Comparison of ENCODE assay signal across 10 mouse cellular contexts in the genomic region with DNA sequence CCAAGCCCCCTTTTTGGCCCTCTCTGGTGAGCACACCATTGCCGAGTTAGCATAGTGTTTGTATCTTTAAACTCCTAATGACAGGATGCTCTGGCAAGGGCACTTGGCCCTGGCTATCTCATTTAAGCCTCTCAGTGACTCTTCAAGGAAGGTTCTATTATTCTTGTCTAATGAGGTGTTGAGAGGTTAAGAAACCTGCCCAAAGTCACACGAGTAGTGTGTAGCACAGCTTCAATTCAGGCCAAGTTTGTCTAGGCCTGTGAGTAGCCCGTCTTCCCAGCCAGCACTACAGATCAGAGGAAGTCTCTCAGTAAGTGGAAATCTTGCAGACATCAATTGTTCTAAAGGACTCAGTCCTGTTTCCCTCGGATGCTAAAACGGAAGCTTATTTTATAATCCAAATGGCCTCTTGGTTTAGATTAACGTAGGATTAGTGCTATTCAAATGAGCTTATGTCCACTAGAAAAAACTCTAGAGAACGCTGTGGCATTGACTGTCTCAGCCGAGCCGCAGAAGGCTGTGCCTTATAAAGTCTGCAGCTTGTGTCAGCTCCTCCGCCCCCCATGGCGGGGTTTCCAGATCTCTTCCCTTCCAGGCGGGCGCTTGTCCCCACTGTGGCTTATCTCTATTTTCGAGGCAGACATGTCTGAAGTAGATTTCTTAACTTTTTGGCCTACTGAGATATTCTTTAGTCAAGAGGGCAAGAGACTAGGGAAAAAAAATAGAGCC. TPM values are rescaled to one million over a fixed set of nuclear protein-coding genes. Genes with fewer than 3 reads are reported as not detected.
DNase-seq lines count a peak whose midpoint lies in the region; ATAC-seq and TF ChIP-seq lines count a peak whose summit lies in the region.
"Had no signal": no experiment of that assay in that cellular context is flagged by ENCODE, and none has a peak within 500 bp of the region (broad histone marks: within the 10 kb centered on the region; RNA-seq: fewer than 3 reads in every experiment).

No protein-coding gene starts in this region.

- DNase-seq in gastrocnemius, adult 2 months = peak; percentile 13
- no peak for DNase-seq in gastrocnemius, postnatal 25 days
- no peak for DNase-seq in lung, adult 18-20 months
- peak in 1 of 3 experiments; percentile 61 for DNase-seq in liver, embryonic 14.5 days (ENCODE audit: low read depth in 3 of 3, low spot score in 3 of 3)
- peak; percentile 53 for DNase-seq in retina, postnatal 7 days (ENCODE audit: low read depth, low spot score)
- no peak for DNase-seq in yolk sac, embryonic 10.5 days (ENCODE audit: low spot score)
- no peak for DNase-seq in spleen, postnatal 36 days (ENCODE audit: low spot score in 2 of 2)
- DNase-seq: kidney, adult 9 months; lung, postnatal 4 days had no signal

- no peak overlapping the region for H3K9ac ChIP-seq in lung, embryonic 15.5 days
- peak overlapping the region; percentile 23 for H3K9ac ChIP-seq in liver, embryonic 14.5 days (replicated peaks)

- peak; percentile 71 for TF ChIP-seq EP300 in liver, embryonic 14.5 days (IDR thresholded peaks at IDR 0.05; ENCODE audit: low read depth)

- TF ChIP-seq CTCF in gastrocnemius, adult 2 months (IDR thresholded peaks at IDR 0.05) = no peak
- no peak for TF ChIP-seq CTCF in liver, embryonic 14.5 days (IDR thresholded peaks at IDR 0.05; ENCODE audit: low read depth)

- H3K27me3 ChIP-seq in lung, embryonic 15.5 days = no peaks in the 10 kb centered on the region
- H3K27me3 ChIP-seq in liver, embryonic 14.5 days (ENCODE audit: control insufficient read depth, insufficient read depth, low read length) = no peaks in the 10 kb centered on the region

- H3K9me3 ChIP-seq in lung, embryonic 15.5 days = no peaks in the 10 kb centered on the region
- H3K9me3 ChIP-seq in liver, embryonic 14.5 days (ENCODE audit: control insufficient read depth, low read length) = no peaks in the 10 kb centered on the region

- WGBS in lung, embryonic 15.5 days = 65% methylated on average over 14 of the region's 14 CpGs
- 27% methylated on average over 14 of the region's 14 CpGs for WGBS in liver, embryonic 14.5 days (ENCODE audit: insufficient replicate concordance)

- no peak overlapping the region for H3K27ac ChIP-seq in gastrocnemius, adult 2 months
- H3K27ac ChIP-seq in lung, embryonic 15.5 days = 0 out of 2 replicates have a peak overlapping the region, but pooled peaks have one; percentile 22
- H3K27ac ChIP-seq in liver, embryonic 14.5 days = peak overlapping the region; percentile 78

- peaks cover 63% of the 10 kb centered on the region for H3K4me1 ChIP-seq in lung, embryonic 15.5 days
- peaks cover 58 to 59% of the 10 kb centered on the region in 2 experiments for H3K4me1 ChIP-seq in liver, embryonic 14.5 days (replicated peaks; ENCODE audit: control insufficient read depth in 2 of 2, insufficient read depth in 2 of 2, low read length in 1 of 2)

- ATAC-seq in lung, embryonic 15.5 days (ENCODE audit: borderline replicate concordance, extremely low read depth, low FRiP score, low TSS enrichment) = no peak
- ATAC-seq in liver, embryonic 14.5 days (ENCODE audit: insufficient read depth) = peak; percentile 65

- no peak overlapping the region for H3K4me3 ChIP-seq in gastrocnemius, adult 2 months
- H3K4me3 ChIP-seq in lung, embryonic 15.5 days = no peak overlapping the region
- H3K4me3 ChIP-seq in liver, embryonic 14.5 days (ENCODE audit: insufficient read depth in 1 of 2, low read depth in 2 of 2, low read length in 2 of 2) = peak overlapping the region in 1 of 2 experiments; percentile 15; a peak in 3 of 4 replicates

- H3K4me2 ChIP-seq in lung, embryonic 15.5 days = no peak overlapping the region
- peak overlapping the region; percentile 62 for H3K4me2 ChIP-seq in liver, embryonic 14.5 days (ENCODE audit: low read depth)

- H3K36me3 ChIP-seq in lung, embryonic 15.5 days = no peaks in the 10 kb centered on the region
- H3K36me3 ChIP-seq in liver, embryonic 14.5 days (replicated peaks; ENCODE audit: control insufficient read depth, insufficient read depth, low read depth) = 0 out of 2 replicates have a peak, but pooled peaks cover 2% of the 10 kb centered on the region

- intact Hi-C loops in gastrocnemius, adult 2 months (cut with DNase I) = no loop called here

RNA-seq across cellular contexts. Expression of gene Abhd2, which starts 11.3 kb away (rescaled TPM):
- total RNA-seq in gastrocnemius, adult 2 months (2021) = 1 to 10 TPM; 4.3 to 6.4 TPM
- 1 to 10 TPM; 6.1 to 7.1 TPM for total RNA-seq in gastrocnemius, postnatal 25 days (2021)
- 16.5 and 17.1 TPM in 2 replicates for polyA plus RNA-seq in lung, embryonic 15.5 days (2015; fragmentation: Nextera tagmentation; extraction: Ambion mirVana)
- 5.6 and 6.0 TPM in 2 replicates for polyA plus RNA-seq in liver, embryonic 14.5 days (2012; rRNA removed)
- 11.4 TPM in 2 replicates for polyA plus RNA-seq in liver, embryonic 14.5 days (2014; fragmentation: Nextera tagmentation; extraction: Ambion mirVana)

Comparison
In these comparisons a context has a peak if more than half of its experiments do, and no peak if none do; other contexts are left out.
1. DNase-seq: peak in gastrocnemius, adult 2 months (single experiment) and retina, postnatal 7 days (single experiment); none in gastrocnemius, postnatal 25 days (single experiment), lung, adult 18-20 months (0 of 2), yolk sac, embryonic 10.5 days (single experiment) and spleen, postnatal 36 days (0 of 2).